Mouse (Mus musculus) myocyte (in vitro differentiated cells): ENCODE measurements around the gene Gstm1.

Source experiments
- E2F4 ChIP-seq: IDR thresholded peaks from one replicate; pipeline ENCODE4 v1.6.1; 2011; ENCODE audit warnings: mild to moderate bottlenecking, control low read depth, moderate library complexity; ENCODE audit not compliant: insufficient read depth
- MAX ChIP-seq: IDR thresholded peaks from one replicate; pipeline ENCODE4 v1.6.1; 2011; ENCODE audit warnings: low read depth, mild to moderate bottlenecking, control low read depth
- POLR2A ChIP-seq: IDR thresholded peaks from one replicate; pipeline ENCODE4 v1.6.1; 2011; ENCODE audit warnings: low read depth, mild to moderate bottlenecking, control low read depth, moderate library complexity; ENCODE audit not compliant: insufficient read length
- TCF12 ChIP-seq: IDR thresholded peaks from one replicate; pipeline ENCODE4 v1.6.1; 2011; ENCODE audit warnings: mild to moderate bottlenecking, control low read depth; ENCODE audit not compliant: poor library complexity, insufficient read depth, severe bottlenecking
- TCF3 ChIP-seq: IDR thresholded peaks from one replicate; pipeline ENCODE4 v1.6.1; 2011; ENCODE audit warnings: low read depth, control low read depth; ENCODE audit not compliant: insufficient read length
- USF1 ChIP-seq: IDR thresholded peaks from one replicate; pipeline ENCODE4 v1.6.1; 2011; ENCODE audit warnings: low read depth, mild to moderate bottlenecking, control low read depth, moderate library complexity

DNA sequence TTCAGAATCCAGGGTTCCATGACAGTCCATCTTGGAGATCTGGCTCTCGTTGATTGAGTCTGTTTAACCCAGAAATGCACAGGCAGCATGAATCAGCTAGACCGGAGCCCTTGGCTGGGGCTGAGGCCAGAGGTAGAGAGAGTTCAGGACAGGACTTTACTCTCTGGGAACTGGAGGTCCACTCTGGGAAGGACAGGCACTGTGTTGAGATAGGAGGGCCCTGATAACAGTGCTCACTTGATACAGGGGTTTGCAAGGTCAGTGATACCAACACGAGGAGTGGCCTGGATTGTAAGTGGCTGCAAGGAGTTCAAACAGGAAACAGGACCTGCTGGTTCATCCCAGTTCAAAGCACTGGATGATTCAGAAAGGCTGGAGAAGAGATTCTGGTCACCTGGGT is 40.1 kb downstream of the Gstm1 start:
- TF ChIP-seq USF1 (no peak), E2F4 (no peak), TCF3 (no peak), POLR2A (no peak), TCF12 (no peak), MAX (no peak)
